Mouse (Mus musculus): ENCODE measurements around the gene Usp20. TPM values are rescaled to one million over a fixed set of nuclear protein-coding genes. Genes with fewer than 3 reads are reported as not detected.
"Not testable (repeated sequence)": the region's sequence is repeated elsewhere in the genome, so short reads cannot be mapped to it uniquely, and the experiment has no call there.

Gene Usp20
- total RNA-seq (2022): 10 to 100 TPM in 3 of 4 experiments, 1 to 10 TPM in 1; 9.3 to 16.2 (median 12.0) TPM

DNA sequence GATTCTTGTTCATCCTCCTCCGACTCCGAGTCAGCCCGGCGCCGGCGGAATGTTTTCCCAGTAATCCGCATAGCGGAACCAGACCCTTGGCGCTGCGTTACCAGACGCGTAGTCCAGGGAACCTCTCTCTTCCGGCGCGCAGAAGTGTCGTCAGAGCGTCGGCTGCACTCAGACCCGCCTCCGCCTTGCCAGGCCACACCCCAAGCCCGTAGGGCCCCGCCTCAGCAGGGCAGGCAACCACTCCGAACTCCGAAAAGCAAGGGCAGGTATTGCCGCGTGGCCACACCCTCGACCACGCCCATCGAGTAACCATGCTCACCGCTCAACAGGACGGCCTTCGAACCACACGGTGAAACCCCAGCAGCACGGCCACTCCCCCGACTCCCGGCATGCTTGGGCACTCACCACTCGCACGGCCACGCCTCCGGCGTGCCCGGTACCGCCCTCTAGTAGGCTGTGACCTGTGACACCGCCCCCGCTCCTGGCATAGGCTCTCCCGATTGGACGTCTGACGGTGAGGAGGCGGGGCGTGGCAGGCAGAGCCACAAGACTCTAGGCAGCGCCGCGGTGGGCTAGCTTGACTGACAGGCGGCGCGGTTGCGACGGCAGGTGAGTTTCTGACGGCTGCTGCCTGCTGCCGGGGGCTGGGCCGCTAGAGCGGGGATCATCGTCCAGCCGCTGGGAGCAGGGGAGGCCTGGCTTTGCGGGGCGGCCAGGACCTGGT lies at the start of gene Usp20, which contains the start of gene BC005624:
TSS of gene Usp20 (plus strand) at position 490 of the 724 bp plus-strand sequence.
TSS of gene BC005624 (minus strand) at position 412 of the 724 bp plus-strand sequence.
- DNase-seq (ENCODE audit: low spot score in 2 of 2): peak; percentile 100

DNA sequence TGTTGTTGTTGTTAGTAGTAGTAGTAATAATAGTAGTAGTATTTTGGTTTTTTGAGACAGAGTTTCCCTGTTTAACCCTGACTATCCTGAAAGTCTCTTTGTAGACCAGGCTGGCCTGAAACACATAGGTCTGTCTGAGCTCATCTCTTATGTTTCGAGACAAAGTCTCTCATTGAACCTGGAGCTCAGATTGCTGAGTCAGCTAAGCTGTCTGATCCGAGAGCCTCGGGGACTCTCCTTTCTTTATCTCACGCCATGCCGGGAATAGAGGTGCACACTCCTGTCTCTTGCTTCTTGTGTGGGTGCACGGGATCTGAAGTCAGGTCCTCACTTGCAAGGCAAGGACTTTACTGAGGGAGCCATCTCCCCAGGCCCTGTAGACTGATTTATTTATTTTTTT lies 49.0 kb upstream of the Usp20 start:
- no peak for DNase-seq (ENCODE audit: low spot score in 2 of 2)

DNA sequence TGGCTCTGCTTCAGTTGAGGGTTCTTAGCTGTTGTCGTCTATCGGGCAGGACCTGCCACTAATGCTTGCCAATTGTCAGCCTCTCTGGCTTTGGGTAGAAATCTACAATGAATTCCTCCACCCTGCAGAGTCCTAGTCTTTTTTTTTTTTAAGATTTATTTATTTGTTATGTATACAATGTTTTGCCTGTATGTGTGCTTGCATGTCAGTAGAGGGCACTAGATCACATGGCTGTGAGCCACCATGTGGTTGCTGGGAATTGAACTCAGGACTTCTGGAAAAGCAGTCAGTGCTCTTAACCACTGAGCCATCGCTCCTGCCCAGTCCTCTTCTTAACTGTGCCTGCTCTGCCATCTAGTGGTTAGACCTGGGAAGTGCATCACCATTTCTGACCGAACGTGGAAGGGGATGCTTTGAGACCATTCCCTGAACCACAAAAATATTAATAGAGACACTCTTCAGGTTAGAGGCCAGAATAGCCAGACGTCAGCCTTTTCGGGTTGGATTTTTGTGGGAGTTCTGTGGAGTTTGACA lies 48.1 kb upstream of the Usp20 start:
- peak; percentile 65 to 71 for DNase-seq (ENCODE audit: low spot score in 2 of 2)

DNA sequence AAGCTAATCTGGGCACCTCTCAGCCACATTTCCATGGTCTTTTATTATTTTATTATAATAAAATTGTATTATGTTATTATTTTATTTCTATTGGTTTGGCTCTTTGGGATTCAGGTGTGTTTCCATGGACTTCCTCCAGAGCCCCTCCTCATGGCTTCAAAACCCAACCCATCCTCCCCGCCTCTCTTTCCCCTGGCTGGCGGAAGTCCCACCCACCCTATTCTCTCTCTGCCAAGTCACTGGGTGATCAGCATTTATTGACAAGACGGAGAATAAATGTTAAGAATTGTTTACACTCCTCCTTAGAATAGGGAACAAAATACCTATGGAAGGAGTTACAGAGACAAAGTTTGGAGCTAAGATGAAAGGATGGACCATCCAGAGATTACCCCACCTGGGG lies 45.3 kb upstream of the Usp20 start:
- no peak for DNase-seq (ENCODE audit: low spot score in 2 of 2)

DNA sequence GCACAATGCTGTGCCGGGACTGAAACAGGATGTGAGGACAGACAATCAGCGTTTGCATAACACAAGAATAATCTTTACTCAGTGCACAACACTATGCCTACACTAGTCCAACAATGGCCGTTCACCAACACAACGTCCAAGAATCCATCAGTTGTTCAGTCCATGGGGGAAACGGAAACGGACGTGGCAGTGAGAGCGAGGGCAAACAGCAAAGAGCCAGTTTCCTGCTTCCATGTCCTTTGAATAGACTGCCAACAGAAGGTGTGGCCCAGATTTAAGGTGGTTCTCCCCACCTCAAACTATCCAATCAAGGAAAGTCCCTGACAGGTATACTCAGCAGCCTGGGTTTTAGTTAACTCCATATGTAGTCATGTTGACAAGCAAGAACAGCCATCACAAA lies 44.3 kb upstream of the Usp20 start:
- DNase-seq (ENCODE audit: low spot score in 2 of 2): no peak

DNA sequence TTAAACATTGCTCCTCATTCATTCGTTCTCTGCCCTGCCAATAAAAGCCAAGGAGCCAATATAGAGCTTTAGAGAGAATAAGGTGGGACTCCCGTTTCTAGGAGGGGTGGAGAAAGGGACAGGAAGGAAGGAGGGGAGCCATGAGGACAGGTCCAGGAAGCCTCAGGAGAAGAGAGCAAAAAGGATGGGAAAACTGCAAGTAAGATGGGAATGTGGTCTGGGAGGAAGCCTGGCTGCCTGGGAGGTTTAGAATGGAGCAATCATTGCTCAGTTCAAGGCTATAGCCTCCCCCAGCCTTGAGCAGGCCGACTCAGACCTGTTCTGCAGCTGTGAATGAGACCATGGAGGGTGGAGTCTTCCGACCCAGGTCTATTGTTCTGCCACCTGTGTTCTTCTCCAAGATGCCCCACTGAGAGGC lies 43.5 kb upstream of the Usp20 start:
- DNase-seq (ENCODE audit: low spot score in 2 of 2): no peak

DNA sequence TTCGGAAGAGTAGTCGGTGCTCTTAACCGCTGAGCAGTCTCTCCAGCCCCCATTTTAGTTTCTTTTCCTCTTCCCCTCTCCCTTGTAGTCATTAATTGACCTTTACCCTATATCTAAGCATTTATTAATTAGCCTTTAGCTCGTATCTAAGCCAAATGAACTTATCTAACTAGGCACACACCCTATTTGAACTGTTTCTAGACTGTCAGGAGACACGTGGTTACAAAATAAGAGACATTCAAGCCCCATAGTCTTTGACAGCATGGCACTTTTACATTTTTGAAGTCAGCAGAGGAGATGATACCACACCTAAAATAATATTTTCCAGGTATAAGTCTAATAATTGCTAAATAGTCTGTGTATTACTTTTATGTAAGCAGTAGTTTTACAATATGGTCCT lies 40.5 kb upstream of the Usp20 start:
- no peak for DNase-seq (ENCODE audit: low spot score in 2 of 2)

DNA sequence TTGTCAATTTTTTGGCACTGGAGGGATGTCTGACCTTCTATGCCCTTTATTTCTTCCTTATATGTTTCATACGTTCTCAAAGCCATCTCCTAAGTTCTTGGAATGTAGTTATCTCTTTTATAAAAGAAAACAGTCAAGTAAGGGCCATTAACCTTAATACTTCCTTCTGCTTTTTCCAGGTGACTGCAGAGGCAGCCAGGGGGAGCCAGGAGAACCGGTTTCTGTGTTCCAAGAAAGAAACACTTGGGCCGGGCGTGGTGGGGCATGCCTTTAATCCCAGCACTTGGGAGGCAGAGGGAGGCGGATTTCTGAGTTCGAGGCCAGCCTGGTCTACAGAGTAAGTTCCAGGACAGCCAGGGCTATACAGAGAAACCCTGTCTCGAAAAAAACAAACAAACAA lies 40.0 kb upstream of the Usp20 start:
- not testable (repeated sequence) for DNase-seq (ENCODE audit: low spot score in 2 of 2)

DNA sequence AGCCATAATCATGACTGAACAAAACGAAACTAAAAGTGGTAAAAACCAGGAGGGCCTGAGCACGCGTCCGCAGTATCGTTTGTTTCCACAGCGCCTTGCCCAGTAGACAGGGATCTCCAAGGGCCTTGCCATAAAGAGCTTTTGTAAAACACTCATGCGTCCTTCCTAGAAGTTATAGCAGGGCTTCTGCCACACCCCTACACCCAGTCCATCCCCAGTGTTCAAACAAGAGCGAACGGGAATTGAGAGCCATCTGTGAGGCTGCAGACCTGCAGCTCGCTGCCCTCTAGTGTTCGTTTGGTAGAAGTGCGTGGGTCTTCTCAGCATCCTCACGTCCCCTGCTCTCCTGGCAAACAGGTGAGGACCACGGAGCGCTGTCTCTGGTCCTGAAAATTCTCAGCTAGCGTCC lies 39.5 kb upstream of the Usp20 start:
- DNase-seq (ENCODE audit: low spot score in 2 of 2): peak; percentile 20 to 31

DNA sequence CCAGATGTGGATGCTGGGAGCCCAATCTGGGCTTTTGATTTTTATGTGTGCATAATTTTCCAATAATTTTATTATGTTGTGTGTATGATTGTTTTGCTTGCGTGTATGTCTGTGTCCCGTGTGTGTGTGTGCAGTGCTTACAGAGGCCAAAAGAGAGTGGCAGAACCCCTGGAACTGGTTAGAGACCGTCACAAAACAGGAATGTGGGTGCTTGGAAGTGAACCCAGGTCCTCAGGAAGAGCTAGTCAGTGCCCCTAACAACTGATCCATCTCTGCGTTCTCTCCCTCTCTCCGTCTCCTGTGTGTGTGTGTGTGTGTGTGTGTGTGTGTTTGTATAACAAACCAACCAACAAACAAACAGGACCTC lies 29.6 kb upstream of the Usp20 start:
- no peak for DNase-seq (ENCODE audit: low spot score in 2 of 2)

DNA sequence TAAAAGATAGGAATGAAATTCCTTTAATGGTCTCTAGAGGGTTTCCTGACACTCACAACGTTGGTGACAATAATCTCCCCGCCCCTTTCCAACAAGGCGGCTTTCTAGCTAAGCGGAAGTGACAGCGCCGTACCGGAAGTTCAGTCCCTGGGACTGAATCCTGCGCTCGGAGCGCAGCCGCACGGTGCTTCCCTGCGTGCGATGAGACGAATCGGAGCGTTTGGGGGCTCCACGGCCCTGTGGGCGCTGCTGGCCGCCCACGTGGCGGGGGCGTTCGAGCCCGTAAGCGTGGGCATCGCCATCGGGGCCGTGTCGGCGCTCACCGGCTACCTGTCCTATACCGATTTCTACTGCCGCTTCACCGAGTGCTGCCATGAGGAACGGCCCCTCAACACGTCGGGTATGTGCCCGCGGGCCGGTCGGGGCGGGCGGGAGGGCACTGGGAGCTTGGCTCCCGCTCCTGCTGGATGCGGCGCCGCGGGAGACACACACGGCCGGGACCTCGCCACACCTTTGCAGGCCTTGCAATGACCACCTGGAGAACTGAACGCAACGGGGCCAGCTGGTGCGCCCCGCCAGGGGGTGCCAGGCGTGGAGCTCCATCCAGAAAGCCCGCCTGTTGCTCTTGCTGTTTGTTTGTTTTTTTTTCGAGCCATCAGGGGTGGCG lies 29.1 kb upstream of the Usp20 start, which contains the start of gene Tor1b:
TSS of gene Tor1b (plus strand) at position 136 of the 667 bp plus-strand sequence.
- peak; percentile 56 to 71 for DNase-seq (ENCODE audit: low spot score in 2 of 2)

DNA sequence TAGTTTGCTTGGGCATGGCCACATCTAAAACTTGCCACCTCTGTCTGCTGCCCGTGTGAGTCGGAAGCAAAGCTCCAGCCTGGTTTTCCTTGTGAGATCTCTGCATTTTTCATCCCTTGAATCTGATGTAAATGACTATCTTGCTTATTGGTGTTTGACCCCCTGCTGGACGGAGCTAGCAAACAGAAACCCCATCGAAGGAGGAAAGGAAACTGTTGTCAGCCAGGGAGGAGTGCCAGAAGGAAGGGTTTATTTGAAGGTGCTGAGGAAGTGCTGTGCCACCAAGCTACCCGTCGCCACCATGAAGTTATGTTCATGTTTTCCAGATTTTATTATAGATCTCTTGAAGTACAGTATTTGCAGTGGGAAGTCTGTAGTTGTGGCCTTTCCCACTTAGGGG lies 27.3 kb upstream of the Usp20 start:
- DNase-seq (ENCODE audit: low spot score in 2 of 2): no peak

DNA sequence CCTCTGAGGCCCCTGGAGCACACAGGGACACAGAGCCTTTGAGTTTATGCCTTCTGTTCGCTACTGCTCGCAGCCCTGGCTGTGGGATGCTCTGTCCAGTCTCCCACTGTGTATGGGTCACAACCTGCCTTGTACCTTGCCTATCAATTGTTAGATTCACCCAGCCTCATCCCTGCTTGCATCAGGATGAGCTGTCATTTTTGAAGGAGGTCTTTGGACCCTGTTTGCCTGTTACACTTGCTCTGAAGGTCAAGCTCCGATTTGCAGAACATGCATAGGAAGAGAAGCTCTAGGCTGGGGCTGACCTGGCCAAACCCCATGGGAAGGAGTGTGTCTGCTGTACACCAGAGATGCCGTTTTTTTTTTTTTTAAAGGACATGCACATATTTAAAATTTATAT lies 24.6 kb upstream of the Usp20 start:
- DNase-seq (ENCODE audit: low spot score in 2 of 2): no peak

DNA sequence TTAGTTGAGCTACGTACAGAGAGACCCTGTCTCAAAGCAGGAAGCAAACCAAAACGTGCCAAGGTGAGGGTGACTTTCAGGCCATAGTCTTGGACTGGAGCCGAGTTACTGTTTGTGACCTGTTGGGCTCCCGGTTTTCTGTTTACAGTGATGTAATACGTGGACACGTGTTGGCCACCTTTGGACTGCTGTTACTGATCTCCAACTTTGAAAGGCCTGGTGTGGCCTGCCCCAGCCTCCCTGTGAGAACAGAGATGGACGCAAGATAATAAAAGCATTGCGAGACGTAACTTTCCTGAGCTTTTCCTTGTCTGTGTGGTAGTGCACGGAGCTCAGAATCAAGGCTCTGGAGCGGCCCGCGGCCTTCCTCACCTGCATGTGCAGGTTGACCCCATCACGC lies 23.4 kb upstream of the Usp20 start:
- no peak for DNase-seq (ENCODE audit: low spot score in 2 of 2)

DNA sequence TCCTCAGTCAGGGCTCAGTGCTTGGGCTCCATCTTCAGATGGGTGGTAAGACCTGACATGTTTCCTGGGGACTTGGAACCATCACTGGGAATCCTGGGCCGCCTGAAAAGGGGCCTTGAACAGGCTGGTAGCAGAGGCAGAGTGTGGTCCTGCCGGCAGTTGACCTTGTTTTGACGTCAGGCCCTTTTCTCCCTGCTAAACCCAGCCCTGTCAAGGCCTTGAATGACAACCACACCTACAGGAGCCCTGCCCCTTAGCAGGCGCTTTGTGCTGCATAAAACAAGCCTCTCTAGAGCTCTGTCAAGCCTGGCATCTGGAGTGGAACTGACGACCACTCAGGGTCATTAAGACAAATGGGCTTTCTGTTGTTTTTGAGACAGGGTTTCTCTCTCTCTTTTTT lies 22.2 kb upstream of the Usp20 start:
- DNase-seq (ENCODE audit: low spot score in 2 of 2): no peak

DNA sequence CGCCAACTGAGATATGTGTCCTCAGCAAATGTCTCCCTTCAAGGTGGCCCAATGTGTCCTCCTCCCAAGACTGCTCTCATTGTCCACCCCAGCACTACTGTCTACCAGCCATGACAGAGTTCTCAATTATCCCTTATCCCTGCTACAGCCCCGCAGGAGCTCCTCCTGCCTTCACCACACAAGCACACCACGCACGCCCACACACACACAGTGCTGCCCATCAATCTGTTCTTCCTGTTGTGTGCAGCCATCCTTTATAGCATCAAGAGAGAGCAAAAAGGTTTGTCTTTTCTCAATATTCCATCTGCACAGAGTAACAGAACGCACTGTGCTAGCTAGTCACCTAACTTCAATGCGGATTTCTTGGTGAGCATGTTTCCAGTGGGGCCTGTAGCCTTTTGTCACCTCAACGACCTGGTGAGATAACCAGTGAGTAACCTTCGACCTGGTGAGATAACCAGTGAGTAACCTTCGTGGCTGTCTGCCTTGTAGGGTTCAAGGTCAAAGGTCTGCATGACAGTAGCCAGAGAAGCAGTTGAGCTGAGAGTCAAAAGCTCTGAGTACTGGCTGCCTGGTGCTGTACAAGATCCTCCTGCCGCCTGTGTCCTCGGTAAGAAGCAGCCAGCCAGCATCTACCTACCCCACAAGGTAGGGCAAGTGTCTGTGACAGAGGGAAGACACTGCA lies 19.4 kb upstream of the Usp20 start:
- DNase-seq (ENCODE audit: low spot score in 2 of 2): no peak

DNA sequence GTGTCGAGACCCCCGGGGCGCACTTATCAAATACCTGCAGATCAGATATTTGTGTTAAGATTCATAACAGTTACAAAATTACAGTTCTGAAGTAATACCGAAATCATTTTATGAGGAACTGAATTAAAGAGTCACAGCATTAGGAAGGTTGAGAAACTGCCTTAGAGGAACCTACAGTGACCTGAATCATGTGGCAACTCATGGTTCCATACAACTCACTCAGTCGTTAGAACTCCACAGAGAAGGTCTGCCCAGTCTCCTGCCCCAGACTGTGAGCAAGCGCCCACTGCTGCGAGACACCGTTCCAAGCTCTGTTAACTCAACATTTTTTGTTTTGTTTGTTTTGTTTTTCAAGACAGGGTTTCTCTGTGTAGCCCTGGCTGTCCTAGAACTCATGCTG lies 16.5 kb upstream of the Usp20 start:
- no peak for DNase-seq (ENCODE audit: low spot score in 2 of 2)

DNA sequence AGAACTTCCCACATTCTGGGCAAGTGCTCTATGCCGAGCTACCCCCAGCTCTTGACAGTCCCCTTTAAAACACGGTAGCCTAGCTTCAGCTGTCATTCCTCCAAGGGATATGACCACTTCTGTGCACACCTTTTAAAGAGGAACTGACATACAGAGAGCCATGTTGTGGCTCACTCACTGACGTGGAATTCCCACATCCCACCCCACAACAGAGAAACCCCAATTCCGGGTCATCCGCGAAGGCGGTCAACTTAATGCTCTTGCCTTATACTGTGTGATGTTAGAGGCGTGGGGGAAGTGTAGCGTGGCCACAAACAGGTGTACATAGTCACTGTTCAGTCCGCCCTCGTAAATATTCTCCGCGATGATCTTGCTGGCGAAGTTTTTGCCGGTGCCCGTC lies 15.3 kb upstream of the Usp20 start:
- DNase-seq (ENCODE audit: low spot score in 2 of 2): no peak

DNA sequence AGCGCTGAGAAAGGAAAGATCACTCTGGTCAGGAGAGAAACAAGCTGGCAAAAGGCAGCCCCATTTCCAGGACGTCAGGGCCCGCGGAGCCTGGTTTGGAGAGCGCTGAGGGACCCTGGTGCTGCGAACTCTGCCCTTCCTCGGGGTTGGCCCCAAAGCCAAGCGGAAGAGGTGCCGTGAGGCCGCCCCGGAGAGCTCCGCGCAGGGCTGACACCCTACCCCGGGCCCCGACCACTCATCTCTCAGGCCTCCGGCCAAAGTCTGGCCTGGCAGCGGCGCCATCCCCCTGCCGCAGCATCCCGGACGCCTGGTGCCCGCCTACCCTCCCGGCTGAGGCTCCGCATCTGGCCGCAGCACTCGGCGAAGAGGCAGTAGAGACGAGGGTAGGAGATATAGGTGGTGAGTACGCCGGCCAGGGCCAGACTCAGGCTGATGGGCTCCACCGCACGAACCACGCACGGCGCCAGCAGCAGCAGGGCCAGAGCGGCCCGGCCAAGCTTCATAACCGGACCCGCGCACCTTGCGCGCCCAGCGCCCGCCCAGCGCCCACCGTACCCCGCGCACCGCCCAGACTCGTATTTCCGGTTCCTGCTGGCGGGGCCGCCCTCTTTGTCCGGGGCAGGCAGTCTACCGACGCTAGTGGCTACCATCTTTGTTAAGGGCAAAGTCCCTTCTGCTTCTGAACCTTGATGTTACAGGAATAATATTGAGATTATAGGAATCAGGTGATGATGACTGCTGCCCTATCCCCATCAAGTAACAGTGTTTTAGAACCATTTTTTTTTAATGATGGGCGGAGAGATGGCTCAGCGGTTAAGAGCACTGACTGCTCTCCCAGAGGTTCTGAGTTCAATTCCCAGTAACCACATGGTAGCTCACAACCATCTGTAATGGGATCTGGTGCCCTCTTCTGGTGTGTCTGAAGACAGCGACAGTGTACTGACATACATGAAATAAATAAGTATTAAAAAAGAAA lies 14.4 kb upstream of the Usp20 start, which contains the start of gene Tor1a:
TSS of gene Tor1a (minus strand) at position 582 of the 976 bp plus-strand sequence.
- peak; percentile 78 to 79 for DNase-seq (ENCODE audit: low spot score in 2 of 2)

DNA sequence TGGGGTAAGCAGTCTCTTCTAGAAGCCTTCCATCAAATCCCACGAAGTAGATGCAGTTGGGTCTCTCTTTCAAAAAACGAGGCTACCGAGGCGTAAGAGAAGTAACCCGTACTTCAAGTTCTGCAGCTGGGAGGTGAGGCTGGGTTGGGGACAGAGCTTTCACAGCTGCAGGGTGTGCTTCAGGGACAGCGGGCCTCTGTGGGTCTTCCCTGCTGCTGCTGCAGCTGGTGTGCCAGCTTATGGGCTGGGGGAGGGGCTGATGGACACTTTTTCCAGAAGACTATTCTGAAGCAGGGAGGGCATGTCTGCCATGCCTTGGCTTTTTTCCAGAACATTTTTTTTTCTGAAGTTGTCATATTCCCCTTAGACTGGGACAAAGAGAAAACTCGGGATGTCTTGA lies 945 bp downstream of the Usp20 start:
- no peak for DNase-seq (ENCODE audit: low spot score in 2 of 2)

Data from gastrocnemius, adult 8-10 months (tissue).